Mouse (Mus musculus): ENCODE results near the gene Selenof. TPM values are rescaled to one million over a fixed set of nuclear protein-coding genes. Genes with fewer than 3 reads are reported as not detected.
"Not testable (repeated sequence)": the region's sequence is repeated elsewhere in the genome, so short reads cannot be mapped to it uniquely, and the experiment has no call there.

Selenof gene
- polyA plus RNA-seq, 1 experiment from 2014 or later = 291 TPM

DNA sequence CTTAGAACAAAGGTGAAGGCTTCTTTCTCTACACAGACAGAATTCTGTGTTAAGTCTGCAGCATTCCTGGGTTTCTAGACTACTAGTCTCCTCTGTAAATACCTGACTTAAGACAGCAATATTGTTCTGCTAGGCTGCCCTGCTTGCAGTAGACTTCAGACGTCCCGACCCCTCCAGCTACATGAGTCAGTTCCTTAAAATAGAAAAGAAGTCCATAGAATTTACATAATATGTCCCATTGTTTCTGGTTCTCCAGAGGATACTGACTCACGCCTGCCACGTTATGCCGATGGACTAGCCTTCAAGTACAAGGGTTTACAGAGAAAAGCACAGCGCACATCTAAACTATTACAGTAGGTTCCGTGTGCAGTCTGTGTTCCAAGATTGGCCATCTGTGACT, 34.1 kb downstream of the Selenof start:
- H3K9me3 ChIP-seq (replicated peaks) = no peaks in the 10 kb centered on the region
- no peak overlapping the region for H3K27ac ChIP-seq (replicated peaks)
- H3K27me3 ChIP-seq = no peaks in the 10 kb centered on the region
- no peak overlapping the region for H3K9ac ChIP-seq
- WGBS (ENCODE audit: insufficient replicate concordance) = 67% methylated on average over 7 of the region's 7 CpGs
- H3K4me3 ChIP-seq (replicated peaks) = no peak overlapping the region
- H3K4me1 ChIP-seq (replicated peaks) = peaks cover 17% of the 10 kb centered on the region
- H3K36me3 ChIP-seq (replicated peaks) = peaks cover 9% of the 10 kb centered on the region
- no peak overlapping the region for H3K4me2 ChIP-seq
- no peak for ATAC-seq (ENCODE audit: insufficient read depth)

DNA sequence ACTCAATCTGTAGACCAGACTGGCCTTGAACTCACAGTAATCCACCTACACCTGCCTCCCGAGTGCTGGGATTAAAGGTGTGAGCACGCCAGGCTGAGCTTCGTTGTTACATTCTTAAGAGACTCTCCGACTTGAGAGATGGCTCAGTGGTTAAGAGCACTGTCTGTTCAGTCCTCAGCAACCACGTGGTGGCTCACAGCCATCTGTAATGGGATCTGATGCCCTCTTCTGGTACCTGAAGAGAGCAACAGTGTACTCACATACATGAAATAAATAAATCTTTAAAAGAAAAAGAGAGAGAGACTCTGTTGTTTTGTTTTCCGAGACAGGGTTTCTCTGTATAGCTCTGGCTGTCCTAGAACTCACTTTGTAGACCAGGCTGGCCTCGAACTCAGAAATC, 35.7 kb downstream of the Selenof start:
- H3K4me2 ChIP-seq; H3K27me3 ChIP-seq; H3K4me3 ChIP-seq (replicated peaks); ATAC-seq (ENCODE audit: insufficient read depth); H3K9ac ChIP-seq; H3K27ac ChIP-seq (replicated peaks); H3K36me3 ChIP-seq (replicated peaks); H3K9me3 ChIP-seq (replicated peaks): not testable (repeated sequence)
- 54% methylated on average over 7 of the region's 7 CpGs for WGBS (ENCODE audit: insufficient replicate concordance)
- peaks cover 29% of the 10 kb centered on the region for H3K4me1 ChIP-seq (replicated peaks)

DNA sequence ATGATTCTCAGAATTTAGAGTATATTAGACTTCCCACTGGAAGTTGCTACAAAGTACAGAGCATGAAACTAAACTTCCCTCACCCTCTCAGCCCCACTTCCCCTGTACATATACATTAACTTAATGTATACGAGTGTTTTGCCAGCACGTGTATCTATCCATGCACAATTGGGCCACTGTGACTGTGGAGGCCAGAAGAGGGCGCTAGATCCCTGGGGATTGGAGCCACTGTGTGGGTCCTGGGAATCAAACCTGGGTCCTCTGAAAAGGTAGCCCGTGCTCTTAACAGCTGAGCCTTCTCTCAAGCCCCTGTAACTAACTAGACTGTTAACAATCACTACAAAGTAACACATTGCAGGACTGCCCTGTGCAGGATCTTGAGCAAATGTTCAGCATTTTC, 36.3 kb downstream of the Selenof start:
- Histone ChIP-seq H3K4me1 (replicated peaks) (peaks cover 34% of the 10 kb centered on the region), H3K27ac (replicated peaks) (no peak overlapping the region), H3K4me3 (replicated peaks) (no peak overlapping the region), H3K27me3 (no peaks in the 10 kb centered on the region), H3K36me3 (replicated peaks) (no peaks in the 10 kb centered on the region), H3K9me3 (replicated peaks) (no peaks in the 10 kb centered on the region), H3K9ac (no peak overlapping the region), H3K4me2 (no peak overlapping the region)
- 55% methylated on average over 4 of the region's 4 CpGs for WGBS (ENCODE audit: insufficient replicate concordance)
- ATAC-seq (ENCODE audit: insufficient read depth) = no peak

DNA sequence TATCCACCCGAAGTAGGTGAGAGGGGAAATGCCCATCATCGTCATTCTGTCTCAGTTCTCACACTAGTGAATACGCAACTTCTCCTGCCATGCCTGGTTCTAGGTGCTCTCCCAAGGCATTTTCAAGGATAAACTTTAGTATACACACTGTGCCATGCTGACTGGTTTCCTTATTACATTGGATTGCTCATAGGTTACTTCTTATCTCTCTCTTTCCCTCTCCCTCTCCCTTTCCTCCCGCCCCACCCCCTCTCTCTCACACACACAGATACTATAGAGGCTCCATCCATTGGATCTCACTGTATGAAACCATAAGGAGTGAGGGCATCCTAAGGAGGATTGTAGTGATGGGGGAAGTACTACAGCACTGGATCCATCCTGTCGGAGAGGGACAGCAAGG, 38.0 kb downstream of the Selenof start:
- H3K27me3 ChIP-seq = no peaks in the 10 kb centered on the region
- H3K9me3 ChIP-seq (replicated peaks) = no peaks in the 10 kb centered on the region
- peak; percentile 28; the same call in 1 of the 2 replicates for ATAC-seq (ENCODE audit: insufficient read depth)
- H3K4me1 ChIP-seq (replicated peaks) = peaks cover 47% of the 10 kb centered on the region
- H3K9ac ChIP-seq = no peak overlapping the region
- no peak overlapping the region for H3K4me3 ChIP-seq (replicated peaks)
- H3K36me3 ChIP-seq (replicated peaks) = no peaks in the 10 kb centered on the region
- H3K27ac ChIP-seq (replicated peaks) = no peak overlapping the region
- 69% methylated on average over 5 of the region's 5 CpGs for WGBS (ENCODE audit: insufficient replicate concordance)
- no peak overlapping the region for H3K4me2 ChIP-seq

DNA sequence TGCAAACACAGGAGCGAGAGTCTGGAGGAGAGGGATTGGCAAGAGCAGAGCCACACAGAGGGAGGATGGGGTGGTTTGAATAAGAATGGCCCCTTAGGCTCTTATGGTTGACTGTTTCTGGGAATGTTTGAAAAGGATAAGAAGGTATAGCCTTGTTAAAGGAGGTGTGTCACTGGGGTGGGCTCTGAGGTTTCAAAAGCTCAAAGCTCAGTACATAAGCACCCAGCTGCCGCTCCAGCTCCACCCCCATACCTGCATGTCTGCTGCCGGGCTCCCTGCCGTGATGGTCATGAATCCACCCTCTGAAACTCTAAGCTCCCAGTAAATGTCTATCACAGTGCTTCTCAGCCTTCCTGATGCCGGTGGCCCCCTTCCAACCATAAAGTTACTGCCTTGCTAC, 40.7 kb downstream of the Selenof start:
- ATAC-seq (ENCODE audit: insufficient read depth) = no peak
- WGBS (ENCODE audit: insufficient replicate concordance) = 69% methylated on average over 5 of the region's 5 CpGs
- Histone ChIP-seq H3K36me3 (replicated peaks) (no peaks in the 10 kb centered on the region), H3K9me3 (replicated peaks) (no peaks in the 10 kb centered on the region), H3K4me2 (no peak overlapping the region), H3K4me3 (replicated peaks) (no peak overlapping the region), H3K27me3 (no peaks in the 10 kb centered on the region), H3K27ac (replicated peaks) (peak overlapping the region; percentile 72; the same call in 1 of the 2 replicates), H3K9ac (no peak overlapping the region; the same call in 1 of the 2 replicates), H3K4me1 (replicated peaks) (peaks cover 40% of the 10 kb centered on the region)

DNA sequence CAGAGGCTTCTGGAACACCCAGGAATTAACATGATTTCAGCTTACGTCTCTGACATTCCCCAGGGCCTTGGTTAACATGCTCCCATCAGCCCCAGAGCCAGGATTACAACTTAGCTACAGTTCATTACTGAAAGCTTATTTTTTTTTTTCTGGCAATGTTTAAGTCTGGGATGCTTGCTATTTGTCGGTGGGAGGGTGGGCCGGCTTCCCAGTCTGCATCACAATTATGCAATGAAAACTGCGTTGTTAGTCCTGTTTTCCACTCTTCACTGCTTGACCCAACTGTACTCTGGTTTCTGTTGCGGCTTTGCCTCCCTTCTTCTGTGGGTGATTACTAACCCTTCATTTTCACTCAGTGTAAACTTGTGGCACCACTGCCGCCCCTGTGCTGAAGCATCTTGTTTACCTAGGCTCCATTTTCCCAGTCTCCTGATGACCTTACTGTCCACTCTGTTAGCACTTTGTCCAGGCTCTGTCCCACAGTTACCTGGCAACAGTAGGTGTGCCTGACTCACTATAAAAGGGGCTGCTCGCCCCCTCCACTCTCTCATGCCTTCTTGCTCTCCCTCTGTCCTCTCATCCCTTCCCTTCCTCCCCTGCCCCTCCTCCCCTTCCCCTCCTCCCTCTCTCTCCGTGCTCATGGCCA, 41.6 kb downstream of the Selenof start:
- peak; percentile 46 for ATAC-seq (ENCODE audit: insufficient read depth)
- Histone ChIP-seq H3K27me3 (no peaks in the 10 kb centered on the region), H3K4me1 (replicated peaks) (peaks cover 41% of the 10 kb centered on the region), H3K4me2 (peak overlapping the region; percentile 36), H3K9me3 (replicated peaks) (no peaks in the 10 kb centered on the region), H3K9ac (0 out of 2 replicates have a peak overlapping the region, but pooled peaks have one; percentile 2), H3K27ac (replicated peaks) (peak overlapping the region; percentile 72), H3K4me3 (replicated peaks) (no peak overlapping the region), H3K36me3 (replicated peaks) (no peaks in the 10 kb centered on the region)
- 65% methylated on average over 8 of the region's 8 CpGs for WGBS (ENCODE audit: insufficient replicate concordance)

DNA sequence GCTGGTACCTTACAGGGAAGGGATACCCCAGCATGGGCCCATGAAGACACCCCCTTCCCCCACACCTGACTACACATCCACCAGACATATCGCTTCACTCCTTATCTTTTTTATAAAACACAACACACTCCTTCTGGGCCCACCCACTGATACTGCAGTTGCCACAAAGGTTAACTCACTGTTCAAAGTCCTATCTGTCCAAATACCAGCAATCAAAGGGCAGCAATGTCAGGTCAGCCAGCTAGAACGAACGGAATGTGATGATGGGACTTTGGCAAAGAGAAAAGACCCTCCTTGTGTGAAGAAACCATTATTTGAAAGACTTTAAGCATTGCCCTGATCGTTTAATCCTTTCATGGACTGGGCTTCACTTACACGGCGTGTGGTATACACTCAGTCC, 42.3 kb downstream of the Selenof start:
- Histone ChIP-seq H3K9ac (0 out of 2 replicates have a peak overlapping the region, but pooled peaks have one; percentile 2), H3K27ac (replicated peaks) (peak overlapping the region; percentile 72), H3K27me3 (no peaks in the 10 kb centered on the region), H3K4me1 (replicated peaks) (peaks cover 47% of the 10 kb centered on the region), H3K9me3 (replicated peaks) (no peaks in the 10 kb centered on the region), H3K36me3 (replicated peaks) (no peaks in the 10 kb centered on the region), H3K4me2 (peak overlapping the region; percentile 36), H3K4me3 (replicated peaks) (no peak overlapping the region)
- WGBS (ENCODE audit: insufficient replicate concordance) = 41% methylated on average over 6 of the region's 6 CpGs
- ATAC-seq (ENCODE audit: insufficient read depth) = peak; percentile 58

DNA sequence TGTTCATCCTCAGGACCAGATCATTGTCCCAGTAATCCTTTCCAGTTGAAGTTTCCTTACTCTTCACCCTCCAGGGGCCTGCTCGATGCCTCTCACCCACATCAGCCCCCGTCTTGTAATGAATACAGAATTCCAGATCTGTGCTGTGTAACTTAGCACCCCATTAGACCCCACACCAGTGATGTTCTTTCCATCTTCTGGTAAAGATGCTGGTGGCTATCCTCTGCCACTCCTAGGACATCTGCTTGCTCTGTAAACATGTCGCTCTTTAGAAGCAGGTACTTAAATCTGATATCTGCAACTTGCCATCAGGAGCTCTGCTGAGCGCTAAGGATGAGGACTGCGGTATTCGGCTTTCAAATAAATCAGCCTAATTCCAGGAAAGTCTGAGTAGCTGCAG, 44.2 kb downstream of the Selenof start:
- no peak for ATAC-seq (ENCODE audit: insufficient read depth)
- Histone ChIP-seq H3K27me3 (no peaks in the 10 kb centered on the region), H3K4me3 (replicated peaks) (no peak overlapping the region), H3K9me3 (replicated peaks) (no peaks in the 10 kb centered on the region), H3K4me2 (no peak overlapping the region), H3K4me1 (replicated peaks) (peaks cover 43% of the 10 kb centered on the region), H3K36me3 (replicated peaks) (no peaks in the 10 kb centered on the region), H3K9ac (no peak overlapping the region), H3K27ac (replicated peaks) (no peak overlapping the region)
- 74% methylated on average over 6 of the region's 6 CpGs for WGBS (ENCODE audit: insufficient replicate concordance)

DNA sequence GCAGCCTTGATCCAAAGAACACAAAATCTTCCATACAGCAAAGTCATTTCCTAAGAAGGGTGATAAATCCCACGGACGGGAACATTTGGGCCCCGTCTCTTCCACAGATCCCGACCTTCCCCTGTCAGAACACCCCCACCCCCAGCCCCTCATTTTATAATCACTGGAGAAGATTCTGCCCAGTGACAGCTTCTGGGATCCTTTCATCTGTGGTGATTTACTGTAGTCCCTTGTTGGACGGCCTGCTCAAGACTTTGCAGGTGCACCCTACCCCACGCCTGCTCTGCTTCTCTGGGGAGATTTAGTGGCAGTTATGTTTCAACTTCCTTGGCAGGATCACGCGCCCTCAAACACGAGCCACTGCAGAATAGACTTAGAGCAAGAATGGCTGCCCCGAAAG, 44.6 kb downstream of the Selenof start:
- 70% methylated on average over 10 of the region's 10 CpGs for WGBS (ENCODE audit: insufficient replicate concordance)
- Histone ChIP-seq H3K4me1 (replicated peaks) (peaks cover 42% of the 10 kb centered on the region), H3K27ac (replicated peaks) (no peak overlapping the region), H3K4me2 (no peak overlapping the region), H3K9me3 (replicated peaks) (no peaks in the 10 kb centered on the region), H3K4me3 (replicated peaks) (no peak overlapping the region), H3K36me3 (replicated peaks) (no peaks in the 10 kb centered on the region), H3K9ac (no peak overlapping the region), H3K27me3 (no peaks in the 10 kb centered on the region)
- no peak for ATAC-seq (ENCODE audit: insufficient read depth)

DNA sequence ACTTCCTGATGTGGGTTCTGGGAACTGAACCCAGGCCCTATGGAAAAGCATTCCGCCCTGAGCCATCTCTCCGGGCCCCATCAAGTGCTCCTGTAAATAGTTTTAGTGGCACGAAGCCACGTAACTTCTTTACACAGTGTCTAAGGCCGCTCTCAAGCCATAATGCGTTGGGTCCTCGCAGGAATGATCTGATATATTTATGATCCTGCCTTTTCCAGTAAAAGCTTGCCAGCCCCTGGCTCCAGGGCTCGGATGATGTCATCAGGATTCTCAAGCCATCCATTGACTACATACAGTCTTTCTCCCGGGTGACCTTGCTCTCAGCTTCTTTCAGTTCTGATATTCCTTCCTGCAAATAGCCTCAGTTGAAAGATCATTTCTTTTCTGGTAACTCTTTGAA, 45.4 kb downstream of the Selenof start:
- Histone ChIP-seq H3K4me3 (replicated peaks) (no peak overlapping the region), H3K27me3 (no peaks in the 10 kb centered on the region), H3K9ac (no peak overlapping the region), H3K4me2 (no peak overlapping the region), H3K27ac (replicated peaks) (no peak overlapping the region), H3K4me1 (replicated peaks) (peaks cover 34% of the 10 kb centered on the region), H3K36me3 (replicated peaks) (no peaks in the 10 kb centered on the region), H3K9me3 (replicated peaks) (no peaks in the 10 kb centered on the region)
- ATAC-seq (ENCODE audit: insufficient read depth) = no peak
- WGBS (ENCODE audit: insufficient replicate concordance) = 82% methylated on average over 9 of the region's 9 CpGs

DNA sequence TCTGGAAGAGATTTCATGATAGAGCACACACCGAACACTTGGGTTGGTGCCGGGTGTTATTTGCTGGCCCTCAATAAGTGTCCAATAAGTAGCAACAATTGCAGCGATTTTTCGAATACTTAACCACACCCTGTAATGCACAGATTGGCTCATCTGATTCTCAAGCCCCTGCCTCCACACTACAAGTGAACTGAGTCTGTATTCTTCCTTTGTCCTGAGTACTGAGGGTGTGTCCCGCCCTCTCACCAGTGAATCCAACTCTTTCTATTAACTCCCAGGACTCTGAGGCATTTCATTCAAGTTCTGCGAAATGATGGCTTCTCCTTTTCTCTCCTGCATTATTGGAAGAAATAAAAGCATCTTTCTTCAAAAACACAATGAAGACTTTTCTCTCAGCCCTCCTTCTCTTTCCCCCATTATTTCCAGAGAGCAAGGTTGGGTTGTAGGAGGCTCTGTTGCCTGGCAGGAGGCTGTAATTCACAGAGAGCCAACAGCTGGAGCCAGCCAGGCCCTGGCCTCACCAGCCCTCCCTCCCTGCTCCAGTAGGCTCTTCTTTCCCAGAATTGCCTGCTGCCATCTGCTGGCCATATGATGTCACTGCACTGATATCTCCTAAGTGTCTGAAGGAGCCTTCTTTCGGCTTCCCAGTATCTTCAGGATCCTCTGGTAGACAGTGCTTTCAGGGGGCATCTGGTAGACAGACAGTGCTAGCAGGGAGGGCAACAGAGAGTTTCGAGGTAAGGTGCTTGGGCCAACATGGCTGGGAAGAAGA, 46.7 kb downstream of the Selenof start:
- H3K27ac ChIP-seq (replicated peaks) = 0 out of 2 replicates have a peak overlapping the region, but pooled peaks have one; percentile 39
- peaks cover 25% of the 10 kb centered on the region for H3K4me1 ChIP-seq (replicated peaks)
- no peak overlapping the region for H3K4me3 ChIP-seq (replicated peaks)
- WGBS (ENCODE audit: insufficient replicate concordance) = 62% methylated on average over 8 of the region's 8 CpGs
- no peaks in the 10 kb centered on the region for H3K36me3 ChIP-seq (replicated peaks)
- H3K9me3 ChIP-seq (replicated peaks) = no peaks in the 10 kb centered on the region
- no peak overlapping the region for H3K4me2 ChIP-seq
- no peaks in the 10 kb centered on the region for H3K27me3 ChIP-seq
- ATAC-seq (ENCODE audit: insufficient read depth) = peak; percentile 72
- no peak overlapping the region for H3K9ac ChIP-seq
